Mouse (Mus musculus): ENCODE measurements at regions not wholly inside any gene's neighbourhood (a gene's known extent, or its start where the extent isn't known, plus 50 kb on each side); places are given as distances from the start of the nearest gene placed in this dataset.
A peak's percentile ranks its signal among the peaks of the same experiment; 100 is the strongest.

- peak; percentile 61 to 67 for DNase-seq
Measured at GRCm38 (mm10) chr6:126481257-126481656, 54.0 kb downstream of the Kcna5 start.

- DNase-seq: no peak
Measured at GRCm38 (mm10) chr6:126477506-126477905, 57.7 kb downstream of the Kcna5 start.

GRCm38 (mm10) chr6:126476758-126477157 lies 58.5 kb downstream of the Kcna5 start:
- no peak for DNase-seq

- DNase-seq: peak; percentile 86 to 93
Measured at GRCm38 (mm10) chr6:126475555-126475954, 59.7 kb downstream of the Kcna5 start.

- peak; percentile 44 to 53 for DNase-seq
Measured at GRCm38 (mm10) chr6:126453751-126454150, 81.5 kb downstream of the Kcna5 start.

- DNase-seq: peak in 1 of 2 experiments; percentile 11
Measured at GRCm38 (mm10) chr6:126445519-126445918, 89.7 kb downstream of the Kcna5 start.

- no peak for DNase-seq
Measured at GRCm38 (mm10) chr6:126440254-126440653, 95.0 kb downstream of the Kcna5 start.

GRCm38 (mm10) chr6:126437976-126438736 lies 97.1 kb downstream of the Kcna5 start:
- DNase-seq: no peak

- no peak for DNase-seq
Measured at GRCm38 (mm10) chr6:126427208-126427607, 108.0 kb downstream of the Kcna5 start.

GRCm38 (mm10) chr6:126405736-126406135 lies 129.5 kb downstream of the Kcna5 start:
- peak; percentile 56 for DNase-seq

- DNase-seq: no peak
Measured at GRCm38 (mm10) chr6:126404331-126405070, 130.7 kb downstream of the Kcna5 start.

- DNase-seq: no peak
Measured at GRCm38 (mm10) chr6:126399595-126399994, 135.6 kb downstream of the Kcna5 start.

- DNase-seq: peak in 1 of 2 experiments; percentile 1
Measured at GRCm38 (mm10) chr6:126398641-126399040, 136.6 kb downstream of the Kcna5 start.

- no peak for DNase-seq
Measured at GRCm38 (mm10) chr6:126395015-126395414, 140.2 kb downstream of the Kcna5 start.

GRCm38 (mm10) chr6:126394111-126394809 lies 141.0 kb downstream of the Kcna5 start:
- DNase-seq: peak in 1 of 2 experiments; percentile 1

- DNase-seq: peak; percentile 17 to 21
Measured at GRCm38 (mm10) chr6:126384210-126385012, 150.8 kb downstream of the Kcna5 start.

GRCm38 (mm10) chr6:126377216-126377615 lies 158.0 kb downstream of the Kcna5 start:
- no peak for DNase-seq

- DNase-seq: no peak
Measured at GRCm38 (mm10) chr6:126374970-126375620, 160.1 kb downstream of the Kcna5 start.

GRCm38 (mm10) chr6:126371971-126372370 lies 163.2 kb downstream of the Kcna5 start:
- peak; percentile 64 to 66 for DNase-seq

GRCm38 (mm10) chr6:126371489-126371888 lies 163.7 kb downstream of the Kcna5 start:
- DNase-seq: no peak

GRCm38 (mm10) chr6:126365495-126365894 lies 169.7 kb downstream of the Kcna5 start:
- peak; percentile 28 to 42 for DNase-seq

- DNase-seq: peak; percentile 96 to 97
Measured at GRCm38 (mm10) chr6:126362331-126362730, 172.9 kb downstream of the Kcna5 start.
